Mouse (Mus musculus): ENCODE data around the gene Itga10.
"Not testable (repeated sequence)": the region's sequence is repeated elsewhere in the genome, so short reads cannot be mapped to it uniquely, and the experiment has no call there.

Gene Itga10

GRCm38 (mm10) chr3:96645018-96645649 lies at the start of gene Itga10:
Gene Itga10 (plus strand): TSS chr3:96645584.
- no peak for DNase-seq (ENCODE audit: extremely low spot score, low read depth, low spot score)

- DNase-seq (ENCODE audit: extremely low spot score, low read depth, low spot score): no peak
These were observed 49.7 kb upstream of the Itga10 start for GRCm38 (mm10) chr3:96595661-96596060.

GRCm38 (mm10) chr3:96596228-96596707 lies 49.1 kb upstream of the Itga10 start, which contains the start of gene Ankrd34a:
Gene Ankrd34a (plus strand): TSS chr3:96596636.
- no peak for DNase-seq (ENCODE audit: extremely low spot score, low read depth, low spot score)

- no peak for DNase-seq (ENCODE audit: extremely low spot score, low read depth, low spot score)
These were observed 48.5 kb upstream of the Itga10 start for GRCm38 (mm10) chr3:96596855-96597254.

- no peak for DNase-seq (ENCODE audit: extremely low spot score, low read depth, low spot score)
These were observed 47.9 kb upstream of the Itga10 start for GRCm38 (mm10) chr3:96597435-96597891.

- DNase-seq (ENCODE audit: extremely low spot score, low read depth, low spot score): no peak
These were observed 47.0 kb upstream of the Itga10 start for GRCm38 (mm10) chr3:96598156-96599068.

- DNase-seq (ENCODE audit: extremely low spot score, low read depth, low spot score): no peak
These were observed 46.4 kb upstream of the Itga10 start for GRCm38 (mm10) chr3:96599069-96599393.

GRCm38 (mm10) chr3:96599411-96599810 lies 46.0 kb upstream of the Itga10 start:
- DNase-seq (ENCODE audit: extremely low spot score, low read depth, low spot score): no peak

- peak; percentile 75 for DNase-seq (ENCODE audit: extremely low spot score, low read depth, low spot score)
These were observed 44.6 kb upstream of the Itga10 start, which contains the start of gene Lix1l for GRCm38 (mm10) chr3:96600639-96601250. Gene Lix1l (plus strand): TSS chr3:96601149.

- no peak for DNase-seq (ENCODE audit: extremely low spot score, low read depth, low spot score)
These were observed 44.1 kb upstream of the Itga10 start for GRCm38 (mm10) chr3:96601251-96601787.

- DNase-seq (ENCODE audit: extremely low spot score, low read depth, low spot score): no peak
These were observed 43.3 kb upstream of the Itga10 start for GRCm38 (mm10) chr3:96601941-96602703.

GRCm38 (mm10) chr3:96602704-96603084 lies 42.7 kb upstream of the Itga10 start:
- no peak for DNase-seq (ENCODE audit: extremely low spot score, low read depth, low spot score)

GRCm38 (mm10) chr3:96603311-96603710 lies 42.1 kb upstream of the Itga10 start:
- DNase-seq (ENCODE audit: extremely low spot score, low read depth, low spot score): no peak

- DNase-seq (ENCODE audit: extremely low spot score, low read depth, low spot score): not testable (repeated sequence)
These were observed 39.4 kb upstream of the Itga10 start for GRCm38 (mm10) chr3:96606007-96606406.

GRCm38 (mm10) chr3:96606618-96607017 lies 38.8 kb upstream of the Itga10 start:
- DNase-seq (ENCODE audit: extremely low spot score, low read depth, low spot score): no peak

- no peak for DNase-seq (ENCODE audit: extremely low spot score, low read depth, low spot score)
These were observed 27.4 kb upstream of the Itga10 start for GRCm38 (mm10) chr3:96617941-96618340.

GRCm38 (mm10) chr3:96623201-96623600 lies 22.2 kb upstream of the Itga10 start:
- no peak for DNase-seq (ENCODE audit: extremely low spot score, low read depth, low spot score)

GRCm38 (mm10) chr3:96629729-96630600 lies 15.4 kb upstream of the Itga10 start, which contains the start of gene Rbm8a:
Gene Rbm8a (plus strand): TSS chr3:96629933.
- DNase-seq (ENCODE audit: extremely low spot score, low read depth, low spot score): peak; percentile 99

- DNase-seq (ENCODE audit: extremely low spot score, low read depth, low spot score): no peak
These were observed 13.3 kb upstream of the Itga10 start for GRCm38 (mm10) chr3:96632058-96632457.
